ENCODE assay signal across 7 mouse cellular contexts in genomic region chr6:47740216-47740615, GRCm38 (mm10).
DNase-seq lines count a peak whose midpoint lies in the region; ATAC-seq and TF ChIP-seq lines count a peak whose summit lies in the region.
"Not testable (repeated sequence)": the region's sequence is repeated elsewhere in the genome, so short reads cannot be mapped to it uniquely, and the experiment has no call there.

No protein-coding gene starts in this region.

- not testable (repeated sequence) for ATAC-seq in embryonic facial prominence, embryonic 11.5 days (replicated peaks; ENCODE audit: insufficient number of reproducible peaks, low FRiP score, low TSS enrichment, low read depth); intestine, embryonic 14.5 days (replicated peaks; ENCODE audit: low FRiP score, low TSS enrichment, low read depth); limb, embryonic 14.5 days (ENCODE audit: low FRiP score, low read depth)

- not testable (repeated sequence) for TF ChIP-seq CTCF in bone marrow, adult 2 months (IDR thresholded peaks at IDR 0.05; ENCODE audit: control insufficient read depth, insufficient read depth, low read length); small intestine, adult 2 months (IDR thresholded peaks at IDR 0.05; ENCODE audit: extremely low read depth, insufficient read length, insufficient replicate concordance, low read depth, low read length)

- DNase-seq in embryonic facial prominence, embryonic 11.5 days (ENCODE audit: low spot score): peak; percentile 4
- peak; percentile 1 for DNase-seq in heart, adult 9 months (ENCODE audit: low spot score in 2 of 2)
- DNase-seq in intestine, embryonic 14.5 days (ENCODE audit: low spot score): peak; percentile 66
- DNase-seq in limb, embryonic 14.5 days (ENCODE audit: low spot score): not testable (repeated sequence)
- DNase-seq in midbrain, embryonic 10.5 days (ENCODE audit: low spot score): peak; percentile 30

- H3K9me3 ChIP-seq in embryonic facial prominence, embryonic 11.5 days (replicated peaks; ENCODE audit: control insufficient read depth, low read length); intestine, embryonic 14.5 days (ENCODE audit: control insufficient read depth, low read length); limb, embryonic 14.5 days (ENCODE audit: control insufficient read depth, low read length); midbrain, embryonic 10.5 days (replicated peaks): not testable (repeated sequence)

- 0 out of 2 replicates have a peak overlapping the region, but pooled peaks have one; percentile 55 for H3K27ac ChIP-seq in bone marrow, adult 2 months (ENCODE audit: control insufficient read depth, insufficient read depth, low read depth, low read length, poor library complexity)
- H3K27ac ChIP-seq in embryonic facial prominence, embryonic 11.5 days (replicated peaks; ENCODE audit: low read depth, low read length); intestine, embryonic 14.5 days (ENCODE audit: low read depth); limb, embryonic 14.5 days (replicated peaks; ENCODE audit: low read depth, low read length); midbrain, embryonic 10.5 days (replicated peaks); small intestine, adult 2 months (ENCODE audit: insufficient read depth, low read depth, low read length): not testable (repeated sequence)

- WGBS in bone marrow, adult 2 months: 15% methylated on average over 23 of the region's 47 CpGs
- 11% methylated on average over 12 of the region's 47 CpGs for WGBS in embryonic facial prominence, embryonic 11.5 days
- 4% methylated on average over 15 of the region's 47 CpGs for WGBS in intestine, embryonic 14.5 days
- WGBS in limb, embryonic 14.5 days: 6% methylated on average over 16 of the region's 47 CpGs
- WGBS in midbrain, embryonic 10.5 days: 11% methylated on average over 23 of the region's 47 CpGs
- WGBS in small intestine, adult 2 months: 7% methylated on average over 23 of the region's 47 CpGs

- H3K4me1 ChIP-seq in bone marrow, adult 2 months (ENCODE audit: control insufficient read depth, insufficient read depth, low read length); embryonic facial prominence, embryonic 11.5 days (ENCODE audit: control insufficient read depth, insufficient read depth, low read length); intestine, embryonic 14.5 days (replicated peaks; ENCODE audit: control insufficient read depth, insufficient read depth, low read length); limb, embryonic 14.5 days (ENCODE audit: control insufficient read depth, insufficient read depth, low read length); midbrain, embryonic 10.5 days; small intestine, adult 2 months (ENCODE audit: control insufficient read depth, insufficient read depth, insufficient read length, low read length): not testable (repeated sequence)

- not testable (repeated sequence) for H3K36me3 ChIP-seq in embryonic facial prominence, embryonic 11.5 days (replicated peaks; ENCODE audit: control insufficient read depth, insufficient read depth, low read depth, low read length); intestine, embryonic 14.5 days (ENCODE audit: control insufficient read depth, insufficient read depth, low read length); limb, embryonic 14.5 days (ENCODE audit: control insufficient read depth, insufficient read depth, low read length); midbrain, embryonic 10.5 days; small intestine, adult 2 months (ENCODE audit: control insufficient read depth, insufficient read depth, low read length)

- H3K4me2 ChIP-seq in embryonic facial prominence, embryonic 11.5 days (ENCODE audit: low read depth, low read length): peak overlapping the region; percentile 27; the same call in 1 of the 2 replicates
- H3K4me2 ChIP-seq in intestine, embryonic 14.5 days (ENCODE audit: low read length): peak overlapping the region; percentile 33; the same call in 1 of the 2 replicates
- H3K4me2 ChIP-seq in limb, embryonic 14.5 days (replicated peaks; ENCODE audit: low read depth, low read length, severe bottlenecking): peak overlapping the region; percentile 35; the same call in 1 of the 2 replicates

- H3K9ac ChIP-seq in embryonic facial prominence, embryonic 11.5 days (replicated peaks; ENCODE audit: low read length); intestine, embryonic 14.5 days (ENCODE audit: low read length); limb, embryonic 14.5 days (ENCODE audit: low read depth, low read length, severe bottlenecking): not testable (repeated sequence)

- H3K27me3 ChIP-seq in embryonic facial prominence, embryonic 11.5 days (ENCODE audit: control insufficient read depth, insufficient read depth, low read length); intestine, embryonic 14.5 days (replicated peaks; ENCODE audit: control insufficient read depth, insufficient read depth, low read length); limb, embryonic 14.5 days (ENCODE audit: control insufficient read depth, insufficient read depth, low read length); midbrain, embryonic 10.5 days (ENCODE audit: low read depth, poor library complexity, severe bottlenecking); small intestine, adult 2 months (ENCODE audit: control insufficient read depth, insufficient read depth, low read length): not testable (repeated sequence)

- not testable (repeated sequence) for TF ChIP-seq POLR2A in bone marrow, adult 2 months (IDR thresholded peaks at IDR 0.05; ENCODE audit: borderline replicate concordance, control insufficient read depth, low read depth, low read length); limb, embryonic 14.5 days (IDR thresholded peaks at IDR 0.05; ENCODE audit: borderline replicate concordance, extremely low read depth, insufficient read depth, insufficient read length); small intestine, adult 2 months (IDR thresholded peaks at IDR 0.05; ENCODE audit: low read depth, low read length)

- H3K4me3 ChIP-seq in bone marrow, adult 2 months (replicated peaks; ENCODE audit: control insufficient read depth, low read depth, low read length): peak overlapping the region; percentile 70
- peak overlapping the region; percentile 24 for H3K4me3 ChIP-seq in embryonic facial prominence, embryonic 11.5 days (ENCODE audit: low read depth, low read length)
- peak overlapping the region; percentile 28 for H3K4me3 ChIP-seq in intestine, embryonic 14.5 days (ENCODE audit: low read depth, low read length)
- H3K4me3 ChIP-seq in limb, embryonic 14.5 days (replicated peaks; ENCODE audit: low read length): peak overlapping the region; percentile 29
- peak overlapping the region; percentile 51 for H3K4me3 ChIP-seq in midbrain, embryonic 10.5 days
- H3K4me3 ChIP-seq in small intestine, adult 2 months (ENCODE audit: low read depth, low read length): peak overlapping the region; percentile 62
